Mouse (Mus musculus) liver, embryonic 14.5 days (tissue): ENCODE data around the gene Gria1. TPM values are rescaled to one million over a fixed set of nuclear protein-coding genes. Genes with fewer than 3 reads are reported as not detected.

Experiments used
- ATAC-seq: fragments of 200-750 bp; cut with Nextera tagmentation; 2 replicates; pipeline ENCODE4 v1.8.0; 2017; ENCODE audit warnings: moderate number of reproducible peaks, mild to moderate bottlenecking, moderate library complexity; ENCODE audit not compliant: insufficient read depth
- DNase-seq, 3 experiments: peaks; one replicate each; pipeline ENCODE4 v3.0.0-alpha.2; 2012 to 2013; ENCODE audit warnings: low read depth in 3 of 3, low spot score in 3 of 3
- H3K27ac ChIP-seq: fragments of 300-500 bp; sonication (generic); 2 replicates; pipeline ENCODE4 v1.5.1; 2014; ENCODE audit warnings: moderate library complexity, mild to moderate bottlenecking, control low read depth, inconsistent platforms
- H3K27me3 ChIP-seq: fragments of 300-500 bp; sonication (generic); 2 replicates; pipeline ENCODE4 v1.6.1; 2014; ENCODE audit warnings: mild to moderate bottlenecking, low read length, moderate library complexity; ENCODE audit not compliant: control insufficient read depth, insufficient read depth
- H3K36me3 ChIP-seq: fragments of 300-500 bp; sonication (generic); replicated peaks from 2 replicates; pipeline ENCODE4 v1.6.1; 2014; ENCODE audit warnings: low read depth; ENCODE audit not compliant: control insufficient read depth, insufficient read depth
- H3K4me1 ChIP-seq, 2 experiments: fragments of 200-500 bp in 1 of 2; fragments of 300-500 bp in 1 of 2; sonication (generic) in 1 of 2; replicated peaks; 2 replicates each; pipeline ENCODE4 v1.6.1; 2012 to 2014; ENCODE audit warnings: antibody characterized with exemption in 1 of 2, inconsistent platforms in 1 of 2, low read length in 1 of 2; ENCODE audit not compliant: control insufficient read depth in 2 of 2, insufficient read depth in 2 of 2
- H3K4me2 ChIP-seq: fragments of 300-500 bp; sonication (generic); 2 replicates; pipeline ENCODE4 v1.6.1; 2014; ENCODE audit warnings: low read depth, mild to moderate bottlenecking, control low read depth, moderate library complexity
- H3K4me3 ChIP-seq, 2 experiments: fragments of 200-500 bp in 1 of 2; fragments of 300-500 bp in 1 of 2; sonication (generic) in 1 of 2; 2 replicates each; pipeline ENCODE4 v1.5.1; 2012 to 2014; ENCODE audit warnings: low read depth in 2 of 2, low read length in 2 of 2, mild to moderate bottlenecking in 2 of 2, control low read depth in 1 of 2, inconsistent platforms in 1 of 2, moderate library complexity in 1 of 2; ENCODE audit not compliant: insufficient read depth in 1 of 2
- H3K9ac ChIP-seq: fragments of 300-500 bp; sonication (generic); replicated peaks from 2 replicates; pipeline ENCODE4 v1.6.1; 2014; ENCODE audit warnings: mild to moderate bottlenecking, control low read depth, moderate library complexity
- H3K9me3 ChIP-seq: fragments of 300-500 bp; sonication (generic); 2 replicates; pipeline ENCODE4 v1.6.1; 2016; ENCODE audit warnings: low read length, mixed read lengths; ENCODE audit not compliant: control insufficient read depth
- CTCF ChIP-seq: IDR thresholded peaks from 2 replicates; pipeline ENCODE4 v1.5.1; 2016; ENCODE audit warnings: antibody characterized with exemption, low read depth, control low read depth
- EP300 ChIP-seq: IDR thresholded peaks from 2 replicates; pipeline ENCODE4 v1.6.1; 2016; ENCODE audit warnings: antibody characterized with exemption, low read depth
- WGBS: fragments of 180-500 bp; shearing (Covaris S2); extraction: QIAGEN DNeasy Blood & Tissue Kit; methylation state at CpG from one replicate; pipeline ENCODE4 v1.1.7; 2014; ENCODE audit not compliant: insufficient replicate concordance; 5-methylcytosine and 5-hydroxymethylcytosine counted together
- polyA plus RNA-seq, 2 experiments: library from polyadenylated mRNA; depleted of rRNA in 1 of 2; stranded (reverse) in 1 of 2; unstranded in 1 of 2; fragments of >200 nt; fragmentation: Nextera tagmentation in 1 of 2; extraction: Ambion mirVana in 1 of 2; gene quantifications; 2 replicates each; pipeline versions ENCODE4 v1.2.1 to v1.2.3; 2012 to 2014

Gria1 gene
- polyA plus RNA-seq, 2 experiments: 0.04 to 0.06 TPM

DNA sequence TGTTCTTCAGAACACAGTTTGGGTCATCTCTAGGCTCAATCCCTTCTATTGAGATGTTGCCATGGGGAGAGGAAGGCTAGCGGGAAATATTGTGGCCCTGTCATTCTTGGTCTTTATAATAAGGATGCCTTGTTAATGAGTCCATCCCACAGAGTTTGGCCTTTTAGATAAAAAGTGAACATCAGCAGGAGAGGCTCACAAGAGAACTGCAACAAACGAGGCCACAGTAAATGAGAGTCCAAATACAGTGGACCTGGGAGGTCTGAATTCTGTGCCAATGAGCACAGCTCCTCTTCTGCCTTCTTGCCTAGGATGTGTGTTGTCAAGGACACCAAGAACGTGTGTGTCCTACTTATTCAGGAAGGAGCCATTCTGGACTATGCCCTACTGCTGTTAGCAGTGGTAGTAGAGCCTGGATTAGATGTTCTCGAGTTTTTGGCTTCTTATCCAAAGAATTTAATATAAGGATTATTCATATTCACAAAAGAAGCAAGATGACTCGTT is 92.6 kb downstream of the Gria1 start:
- H3K27ac ChIP-seq: no peak overlapping the region

DNA sequence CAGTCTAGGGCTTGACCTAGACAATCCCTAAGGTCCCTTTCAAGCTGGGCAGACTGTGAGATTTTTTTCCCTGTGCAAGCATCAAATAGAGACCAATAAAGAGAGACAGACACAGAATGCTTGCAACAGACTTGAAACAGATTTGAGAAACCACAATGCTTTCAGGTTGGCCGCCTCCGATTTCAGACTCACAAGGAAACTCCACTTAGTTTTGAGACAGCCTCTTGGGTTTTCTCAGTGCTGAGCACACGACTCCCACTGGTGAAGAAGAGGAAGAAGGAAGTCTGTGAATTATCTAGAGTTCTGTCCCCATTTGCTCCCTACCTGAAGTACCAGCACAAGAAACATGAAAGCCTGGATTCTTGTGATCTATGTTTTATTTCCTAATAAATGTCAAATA is 94.5 kb downstream of the Gria1 start:
- H3K27me3 ChIP-seq: no peaks in the 10 kb centered on the region
- no peak overlapping the region for H3K4me3 ChIP-seq
- no peaks in the 10 kb centered on the region for H3K4me1 ChIP-seq
- ATAC-seq (no peak), DNase-seq (no peak)
- WGBS: 54% methylated on average over 3 of the region's 3 CpGs
- H3K9ac ChIP-seq: no peak overlapping the region
- no peak for TF ChIP-seq CTCF
- TF ChIP-seq EP300: no peak
- no peaks in the 10 kb centered on the region for H3K9me3 ChIP-seq
- H3K27ac ChIP-seq: no peak overlapping the region
- no peak overlapping the region for H3K4me2 ChIP-seq
- no peaks in the 10 kb centered on the region for H3K36me3 ChIP-seq

More for the DNA sequence above, 92.6 kb downstream of the Gria1 start:
- DNase-seq: no peak
- Histone ChIP-seq H3K4me1 (no peaks in the 10 kb centered on the region), H3K4me3 (no peak overlapping the region), H3K27me3 (no peaks in the 10 kb centered on the region), H3K9me3 (no peaks in the 10 kb centered on the region), H3K9ac (no peak overlapping the region), H3K4me2 (no peak overlapping the region), H3K36me3 (no peaks in the 10 kb centered on the region)
- TF ChIP-seq CTCF (no peak), EP300 (no peak)
- 43% methylated on average over 5 of the region's 5 CpGs for WGBS
- no peak for ATAC-seq

GRCm38 (mm10) chr11:57112386-57112785 is 101.2 kb downstream of the Gria1 start:
- Histone ChIP-seq H3K27me3 (no peaks in the 10 kb centered on the region), H3K27ac (no peak overlapping the region), H3K36me3 (no peaks in the 10 kb centered on the region), H3K4me1 (no peaks in the 10 kb centered on the region), H3K9me3 (no peaks in the 10 kb centered on the region), H3K4me3 (no peak overlapping the region), H3K4me2 (no peak overlapping the region), H3K9ac (no peak overlapping the region)
- TF ChIP-seq CTCF: no peak
- no peak for TF ChIP-seq EP300
- ATAC-seq (no peak), DNase-seq (no peak)
- 77% methylated on average over 8 of the region's 8 CpGs for WGBS

DNA sequence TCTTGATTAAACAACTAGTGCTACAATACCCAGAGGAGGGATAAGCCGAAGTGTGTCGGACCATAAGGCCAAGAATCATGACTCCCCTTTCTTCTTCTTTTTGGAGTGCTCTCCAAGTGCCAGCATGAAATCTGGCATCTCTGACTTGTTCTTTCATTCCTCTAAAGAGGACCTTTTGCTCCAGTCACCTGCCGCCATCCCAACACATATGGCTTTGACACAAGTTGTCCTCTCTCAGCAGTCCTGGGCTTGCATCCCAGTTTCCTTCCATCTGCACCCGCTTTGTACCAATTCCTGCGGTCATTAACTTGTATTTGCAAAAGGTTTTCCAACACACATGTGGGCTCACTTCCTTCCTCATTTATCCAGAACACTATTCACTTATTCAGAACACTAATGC is 103.2 kb downstream of the Gria1 start:
- Histone ChIP-seq H3K36me3 (no peaks in the 10 kb centered on the region), H3K9ac (no peak overlapping the region), H3K9me3 (no peaks in the 10 kb centered on the region), H3K27me3 (no peaks in the 10 kb centered on the region), H3K4me2 (no peak overlapping the region), H3K4me3 (no peak overlapping the region), H3K4me1 (no peaks in the 10 kb centered on the region), H3K27ac (no peak overlapping the region)
- 53% methylated on average over 5 of the region's 5 CpGs for WGBS
- DNase-seq: no peak
- no peak for ATAC-seq
- TF ChIP-seq EP300: no peak
- no peak for TF ChIP-seq CTCF

GRCm38 (mm10) chr11:57127066-57127465 is 115.9 kb downstream of the Gria1 start:
- no peaks in the 10 kb centered on the region; a peak in 1 of 4 replicates for H3K4me1 ChIP-seq
- H3K4me2 ChIP-seq: no peak overlapping the region
- ATAC-seq (no peak), DNase-seq (no peak)
- H3K27me3 ChIP-seq: no peaks in the 10 kb centered on the region
- WGBS: 67% methylated on average over 8 of the region's 8 CpGs
- no peaks in the 10 kb centered on the region for H3K36me3 ChIP-seq
- no peak overlapping the region for H3K4me3 ChIP-seq
- no peak for TF ChIP-seq EP300
- TF ChIP-seq CTCF: no peak
- no peak overlapping the region for H3K27ac ChIP-seq
- no peak overlapping the region for H3K9ac ChIP-seq
- no peaks in the 10 kb centered on the region for H3K9me3 ChIP-seq
